Mouse (Mus musculus): Measurements from ENCODE around the gene Dnajb5. TPM values are rescaled to one million over a fixed set of nuclear protein-coding genes. Genes with fewer than 3 reads are reported as not detected.

Gene Dnajb5
- polyA plus RNA-seq, 1 experiment: 32.8 TPM

DNA sequence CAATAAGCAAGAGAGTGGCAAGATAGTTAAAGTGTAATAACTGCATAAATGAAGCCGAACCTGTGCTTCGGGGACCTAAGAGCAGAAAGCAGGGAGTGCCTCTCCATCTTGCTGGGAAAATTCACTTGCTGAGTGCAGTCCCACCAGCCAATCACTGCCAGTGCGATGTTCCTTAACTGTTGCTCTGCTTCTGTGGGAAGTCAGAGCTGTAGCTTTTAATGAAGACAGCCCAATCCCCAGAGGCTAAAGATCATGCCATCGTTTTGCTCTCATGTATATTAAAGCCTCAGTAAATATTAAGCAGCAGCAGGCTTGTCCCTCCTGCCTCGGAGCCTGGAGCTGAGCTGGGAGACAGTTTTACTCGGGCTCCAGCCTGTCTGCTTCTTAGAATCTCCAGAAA lies 27.6 kb upstream of the Dnajb5 start:
- no peak overlapping the region for H3ac ChIP-seq (ENCODE audit: control insufficient read depth, insufficient read length)
- no peaks in the 10 kb centered on the region for H3K36me3 ChIP-seq (ENCODE audit: control insufficient read depth, insufficient read depth)
- TF ChIP-seq USF1 (IDR thresholded peaks at IDR 0.05; ENCODE audit: low read depth): no peak
- TF ChIP-seq MYOD1 (IDR thresholded peaks at IDR 0.05; ENCODE audit: control insufficient read depth in 1 of 3, insufficient read length in 2 of 3, low read depth in 2 of 3): no peak
- no peak for TF ChIP-seq POLR2AphosphoS2 (IDR thresholded peaks at IDR 0.05; ENCODE audit: insufficient read length, low read depth)
- no peak for TF ChIP-seq CEBPB (IDR thresholded peaks at IDR 0.05; ENCODE audit: insufficient read depth, poor library complexity, severe bottlenecking)
- TF ChIP-seq MYOG (IDR thresholded peaks at IDR 0.05; ENCODE audit: control insufficient read depth in 1 of 3, insufficient read depth in 1 of 3, insufficient read length in 2 of 3, low read depth in 2 of 3): no peak
- TF ChIP-seq TCF3 (IDR thresholded peaks at IDR 0.05; ENCODE audit: insufficient read length, low read depth): no peak
- TF ChIP-seq SRF (IDR thresholded peaks at IDR 0.05; ENCODE audit: control insufficient read depth, insufficient read length, low read depth): no peak
- TF ChIP-seq REST (IDR thresholded peaks at IDR 0.05; ENCODE audit: insufficient read depth, insufficient read length): no peak
- no peak for TF ChIP-seq MAX (IDR thresholded peaks at IDR 0.05; ENCODE audit: low read depth)
- no peak for TF ChIP-seq POLR2A (IDR thresholded peaks at IDR 0.05; ENCODE audit: insufficient read length, low read depth)
- TF ChIP-seq E2F4 (IDR thresholded peaks at IDR 0.05; ENCODE audit: insufficient read depth): no peak
- no peak for TF ChIP-seq TCF12 (IDR thresholded peaks at IDR 0.05; ENCODE audit: insufficient read depth, poor library complexity, severe bottlenecking)
- H3K4me3 ChIP-seq: no peak overlapping the region
- no peak overlapping the region for H3K4me2 ChIP-seq (ENCODE audit: low read depth)
- peaks cover 55% of the 10 kb centered on the region for H3K27me3 ChIP-seq (ENCODE audit: control insufficient read depth, insufficient read depth, insufficient read length)
- H3K79me2 ChIP-seq (ENCODE audit: control insufficient read depth, insufficient read depth): no peaks in the 10 kb centered on the region

DNA sequence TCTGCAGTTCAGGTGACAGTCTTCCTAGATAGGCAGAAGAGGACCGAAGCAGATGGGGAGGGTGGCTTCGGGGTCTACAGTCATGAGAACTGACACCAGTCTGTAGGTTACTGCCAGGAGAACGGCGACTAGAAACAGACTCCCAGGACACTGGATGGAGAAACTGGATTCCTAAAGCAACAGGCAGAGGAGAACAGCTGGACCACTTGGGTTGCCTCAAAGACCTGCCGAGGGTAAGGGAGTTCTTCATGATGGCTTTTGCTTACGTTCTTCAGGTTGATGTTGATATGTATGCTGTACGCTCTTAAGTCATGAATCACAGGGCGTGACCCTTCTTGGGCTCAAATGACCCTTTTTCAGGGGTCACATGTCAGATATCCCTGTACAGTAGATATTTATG lies 27.2 kb upstream of the Dnajb5 start:
- Histone ChIP-seq H3K4me3 (no peak overlapping the region), H3K27me3 (ENCODE audit: control insufficient read depth, insufficient read depth, insufficient read length) (peaks cover 51% of the 10 kb centered on the region), H3ac (ENCODE audit: control insufficient read depth, insufficient read length) (no peak overlapping the region), H3K36me3 (ENCODE audit: control insufficient read depth, insufficient read depth) (no peaks in the 10 kb centered on the region), H3K79me2 (ENCODE audit: control insufficient read depth, insufficient read depth) (no peaks in the 10 kb centered on the region), H3K4me2 (ENCODE audit: low read depth) (no peak overlapping the region)
- no peak for TF ChIP-seq TCF3 (IDR thresholded peaks at IDR 0.05; ENCODE audit: insufficient read length, low read depth)
- TF ChIP-seq POLR2A (IDR thresholded peaks at IDR 0.05; ENCODE audit: insufficient read length, low read depth): no peak
- no peak for TF ChIP-seq MYOD1 (IDR thresholded peaks at IDR 0.05; ENCODE audit: control insufficient read depth in 1 of 3, insufficient read length in 2 of 3, low read depth in 2 of 3)
- no peak for TF ChIP-seq MAX (IDR thresholded peaks at IDR 0.05; ENCODE audit: low read depth)
- no peak for TF ChIP-seq E2F4 (IDR thresholded peaks at IDR 0.05; ENCODE audit: insufficient read depth)
- TF ChIP-seq SRF (IDR thresholded peaks at IDR 0.05; ENCODE audit: control insufficient read depth, insufficient read length, low read depth): no peak
- TF ChIP-seq CEBPB (IDR thresholded peaks at IDR 0.05; ENCODE audit: insufficient read depth, poor library complexity, severe bottlenecking): no peak
- TF ChIP-seq USF1 (IDR thresholded peaks at IDR 0.05; ENCODE audit: low read depth): no peak
- TF ChIP-seq POLR2AphosphoS2 (IDR thresholded peaks at IDR 0.05; ENCODE audit: insufficient read length, low read depth): no peak
- no peak for TF ChIP-seq REST (IDR thresholded peaks at IDR 0.05; ENCODE audit: insufficient read depth, insufficient read length)
- TF ChIP-seq MYOG (IDR thresholded peaks at IDR 0.05; ENCODE audit: control insufficient read depth in 1 of 3, insufficient read depth in 1 of 3, insufficient read length in 2 of 3, low read depth in 2 of 3): no peak
- no peak for TF ChIP-seq TCF12 (IDR thresholded peaks at IDR 0.05; ENCODE audit: insufficient read depth, poor library complexity, severe bottlenecking)

DNA sequence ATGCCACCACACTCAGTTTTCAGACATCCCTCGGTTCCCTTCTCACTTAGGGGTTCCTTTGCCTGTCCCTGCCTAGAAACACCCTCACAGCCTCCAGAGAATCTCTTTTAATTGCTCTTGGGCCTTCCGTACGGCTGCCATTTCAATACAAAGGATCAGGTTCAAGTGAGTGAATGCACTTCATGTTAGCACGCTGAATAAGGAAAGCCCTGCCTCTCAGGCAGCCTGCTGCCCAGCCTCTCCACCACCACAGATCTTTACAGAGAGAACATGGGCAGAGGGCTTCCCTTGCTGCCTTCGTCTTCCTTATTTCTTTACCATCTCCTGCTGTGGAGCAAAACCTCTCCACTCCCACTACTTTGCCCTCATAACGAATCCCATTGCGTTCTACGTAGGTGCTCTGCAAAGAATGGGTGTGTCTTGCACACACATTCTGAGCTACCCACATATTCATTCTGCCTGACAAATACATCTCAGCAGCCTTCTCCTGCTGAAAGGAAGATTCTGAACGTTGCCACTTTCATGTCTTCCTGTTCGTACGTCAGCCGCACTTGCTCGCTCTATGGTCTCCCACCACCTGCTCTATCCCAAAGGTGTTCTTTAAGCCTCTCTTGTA lies 25.4 kb upstream of the Dnajb5 start:
- no peak overlapping the region for H3K4me2 ChIP-seq (ENCODE audit: low read depth)
- no peak overlapping the region for H3K4me3 ChIP-seq
- peaks cover 36% of the 10 kb centered on the region for H3K27me3 ChIP-seq (ENCODE audit: control insufficient read depth, insufficient read depth, insufficient read length)
- no peak for TF ChIP-seq SRF (IDR thresholded peaks at IDR 0.05; ENCODE audit: control insufficient read depth, insufficient read length, low read depth)
- no peak for TF ChIP-seq TCF3 (IDR thresholded peaks at IDR 0.05; ENCODE audit: insufficient read length, low read depth)
- TF ChIP-seq MYOD1 (IDR thresholded peaks at IDR 0.05; ENCODE audit: control insufficient read depth in 1 of 3, insufficient read length in 2 of 3, low read depth in 2 of 3): no peak
- no peak for TF ChIP-seq REST (IDR thresholded peaks at IDR 0.05; ENCODE audit: insufficient read depth, insufficient read length)
- no peak for TF ChIP-seq POLR2A (IDR thresholded peaks at IDR 0.05; ENCODE audit: insufficient read length, low read depth)
- TF ChIP-seq USF1 (IDR thresholded peaks at IDR 0.05; ENCODE audit: low read depth): no peak
- no peak for TF ChIP-seq MYOG (IDR thresholded peaks at IDR 0.05; ENCODE audit: control insufficient read depth in 1 of 3, insufficient read depth in 1 of 3, insufficient read length in 2 of 3, low read depth in 2 of 3)
- TF ChIP-seq POLR2AphosphoS2 (IDR thresholded peaks at IDR 0.05; ENCODE audit: insufficient read length, low read depth): no peak
- no peak for TF ChIP-seq CEBPB (IDR thresholded peaks at IDR 0.05; ENCODE audit: insufficient read depth, poor library complexity, severe bottlenecking)
- no peak for TF ChIP-seq E2F4 (IDR thresholded peaks at IDR 0.05; ENCODE audit: insufficient read depth)
- no peak for TF ChIP-seq TCF12 (IDR thresholded peaks at IDR 0.05; ENCODE audit: insufficient read depth, poor library complexity, severe bottlenecking)
- TF ChIP-seq MAX (IDR thresholded peaks at IDR 0.05; ENCODE audit: low read depth): no peak
- H3K79me2 ChIP-seq (ENCODE audit: control insufficient read depth, insufficient read depth): no peaks in the 10 kb centered on the region
- no peak overlapping the region for H3ac ChIP-seq (ENCODE audit: control insufficient read depth, insufficient read length)
- no peaks in the 10 kb centered on the region for H3K36me3 ChIP-seq (ENCODE audit: control insufficient read depth, insufficient read depth)

DNA sequence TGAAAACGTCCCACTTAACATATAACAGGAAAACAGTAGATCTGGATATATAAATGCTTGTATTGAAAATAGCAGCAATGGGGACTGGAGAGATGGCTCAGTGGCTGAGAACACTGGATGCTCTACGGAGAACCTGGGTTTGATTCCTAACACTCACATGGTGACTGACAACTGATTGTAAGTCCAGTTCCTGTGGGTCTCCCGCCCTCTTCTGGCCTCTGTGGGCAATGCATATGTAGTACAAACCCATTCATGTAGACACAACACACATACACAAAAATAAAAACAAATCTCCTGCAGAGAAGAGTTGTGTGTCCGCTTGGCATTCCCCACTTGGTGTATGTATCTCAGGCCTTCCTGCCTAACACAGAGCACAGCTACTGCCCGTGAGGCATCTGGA lies 21.4 kb upstream of the Dnajb5 start:
- Histone ChIP-seq H3K36me3 (ENCODE audit: control insufficient read depth, insufficient read depth) (no peaks in the 10 kb centered on the region), H3K4me3 (no peak overlapping the region), H3K4me2 (ENCODE audit: low read depth) (no peak overlapping the region), H3K27me3 (ENCODE audit: control insufficient read depth, insufficient read depth, insufficient read length) (peaks cover 39% of the 10 kb centered on the region), H3K79me2 (ENCODE audit: control insufficient read depth, insufficient read depth) (no peaks in the 10 kb centered on the region), H3ac (ENCODE audit: control insufficient read depth, insufficient read length) (no peak overlapping the region)
- TF ChIP-seq POLR2AphosphoS2 (IDR thresholded peaks at IDR 0.05; ENCODE audit: insufficient read length, low read depth) (no peak), SRF (IDR thresholded peaks at IDR 0.05; ENCODE audit: control insufficient read depth, insufficient read length, low read depth) (no peak), MYOG (IDR thresholded peaks at IDR 0.05; ENCODE audit: control insufficient read depth in 1 of 3, insufficient read depth in 1 of 3, insufficient read length in 2 of 3, low read depth in 2 of 3) (no peak), TCF12 (IDR thresholded peaks at IDR 0.05; ENCODE audit: insufficient read depth, poor library complexity, severe bottlenecking) (no peak), REST (IDR thresholded peaks at IDR 0.05; ENCODE audit: insufficient read depth, insufficient read length) (no peak), POLR2A (IDR thresholded peaks at IDR 0.05; ENCODE audit: insufficient read length, low read depth) (no peak), USF1 (IDR thresholded peaks at IDR 0.05; ENCODE audit: low read depth) (no peak), E2F4 (IDR thresholded peaks at IDR 0.05; ENCODE audit: insufficient read depth) (no peak), TCF3 (IDR thresholded peaks at IDR 0.05; ENCODE audit: insufficient read length, low read depth) (no peak), MAX (IDR thresholded peaks at IDR 0.05; ENCODE audit: low read depth) (no peak), CEBPB (IDR thresholded peaks at IDR 0.05; ENCODE audit: insufficient read depth, poor library complexity, severe bottlenecking) (no peak), MYOD1 (IDR thresholded peaks at IDR 0.05; ENCODE audit: control insufficient read depth in 1 of 3, insufficient read length in 2 of 3, low read depth in 2 of 3) (no peak)

Measured in myocyte (in vitro differentiated cells).